8 mouse cellular contexts compared by ENCODE assay signal in genomic region chr11:63131001-63131692, GRCm38 (mm10). TPM values are rescaled to one million over a fixed set of nuclear protein-coding genes. Genes with fewer than 3 reads are reported as not detected.
DNase-seq lines count a peak whose midpoint lies in the region; ATAC-seq and TF ChIP-seq lines count a peak whose summit lies in the region.

No protein-coding gene starts in this region.

- H3K4me2 ChIP-seq in kidney, embryonic 15.5 days: peak overlapping the region; percentile 89
- H3K4me2 ChIP-seq in stomach, embryonic 14.5 days (replicated peaks; ENCODE audit: low read depth, low read length): peak overlapping the region; percentile 62

- peaks cover 2% of the 10 kb centered on the region; the same call in 1 of the 2 replicates for H3K4me1 ChIP-seq in cortical plate, adult 2 months (ENCODE audit: control insufficient read depth, insufficient read depth, low read length)
- H3K4me1 ChIP-seq in kidney, embryonic 15.5 days: peaks cover 61% of the 10 kb centered on the region
- H3K4me1 ChIP-seq in stomach, embryonic 14.5 days (ENCODE audit: control insufficient read depth, insufficient read depth, low read length): peaks cover 40% of the 10 kb centered on the region; the same call in 1 of the 2 replicates

- DNase-seq in Muller cell, postnatal 12 days (ENCODE audit: inconsistent ontology term): peak; percentile 89
- DNase-seq in heart, adult 9 months (ENCODE audit: low spot score in 2 of 2): peak; percentile 81 to 86
- peak; percentile 91 for DNase-seq in lung, postnatal 10 days
- no peak for DNase-seq in spleen, postnatal 4 days (ENCODE audit: low spot score in 2 of 2)
- DNase-seq in thymus, postnatal 0 days (ENCODE audit: low spot score): no peak

- H3K9ac ChIP-seq in kidney, embryonic 15.5 days: peak overlapping the region; percentile 60
- H3K9ac ChIP-seq in stomach, embryonic 14.5 days (replicated peaks; ENCODE audit: low read depth, low read length): peak overlapping the region; percentile 45

- H3K4me3 ChIP-seq in cortical plate, adult 2 months (ENCODE audit: insufficient read depth, low read length): peak overlapping the region; percentile 45
- H3K4me3 ChIP-seq in kidney, embryonic 15.5 days (replicated peaks): peak overlapping the region; percentile 59
- H3K4me3 ChIP-seq in stomach, embryonic 14.5 days (ENCODE audit: low read depth, low read length): peak overlapping the region; percentile 60

- no peak for TF ChIP-seq CTCF in cortical plate, adult 2 months (IDR thresholded peaks at IDR 0.05; ENCODE audit: extremely low read depth, insufficient read depth, low read length)

- no peaks in the 10 kb centered on the region for H3K9me3 ChIP-seq in kidney, embryonic 15.5 days (replicated peaks)
- H3K9me3 ChIP-seq in stomach, embryonic 14.5 days (ENCODE audit: control insufficient read depth, low read depth, low read length): no peaks in the 10 kb centered on the region

- no peak overlapping the region for H3K27ac ChIP-seq in cortical plate, adult 2 months (ENCODE audit: insufficient read depth, low read length)
- peak overlapping the region; percentile 88 for H3K27ac ChIP-seq in kidney, embryonic 15.5 days
- H3K27ac ChIP-seq in stomach, embryonic 14.5 days (ENCODE audit: low read length): peak overlapping the region; percentile 96

- 4% methylated on average over 32 of the region's 33 CpGs for WGBS in kidney, embryonic 15.5 days
- 3% methylated on average over 33 of the region's 33 CpGs for WGBS in stomach, embryonic 14.5 days

- H3K27me3 ChIP-seq in kidney, embryonic 15.5 days: peaks cover 59% of the 10 kb centered on the region
- no peaks in the 10 kb centered on the region for H3K27me3 ChIP-seq in stomach, embryonic 14.5 days (ENCODE audit: control insufficient read depth, insufficient read depth, low read length)

- ATAC-seq in kidney, embryonic 15.5 days (replicated peaks; ENCODE audit: low FRiP score): peak; percentile 52; the same call in 1 of the 2 replicates
- ATAC-seq in stomach, embryonic 14.5 days (ENCODE audit: insufficient number of reproducible peaks, insufficient read depth, low FRiP score, low read depth): peak; percentile 44; the same call in 1 of the 2 replicates

- no peak for TF ChIP-seq POLR2A in cortical plate, adult 2 months (IDR thresholded peaks at IDR 0.05; ENCODE audit: extremely low read depth, insufficient read depth, low read length)

- peaks cover 8% of the 10 kb centered on the region; the same call in 1 of the 2 replicates for H3K36me3 ChIP-seq in kidney, embryonic 15.5 days
- peaks cover 5% of the 10 kb centered on the region; the same call in 1 of the 2 replicates for H3K36me3 ChIP-seq in stomach, embryonic 14.5 days (ENCODE audit: control insufficient read depth, insufficient read depth, low read length)

RNA-seq across cellular contexts. Expression of gene Pmp22, which starts 2.4 kb away (rescaled TPM):
- polyA plus RNA-seq in cortical plate, adult 2 months (2012; rRNA removed): 21.8 and 22.2 TPM in 2 replicates
- polyA plus RNA-seq in kidney, embryonic 15.5 days (2015; fragmentation: Nextera tagmentation; extraction: Ambion mirVana): 96.7 and 115 TPM in 2 replicates
- 185 and 194 TPM in 2 replicates for polyA plus RNA-seq in stomach, embryonic 14.5 days (2014; fragmentation: Nextera tagmentation; extraction: Ambion mirVana)
- 14.5 and 16.8 TPM in 2 replicates for polyA plus RNA-seq in thymus, postnatal 0 days (2015; fragmentation: Nextera tagmentation; extraction: Ambion mirVana)

Comparison
In these comparisons a context has a peak if more than half of its experiments do, and no peak if none do; other contexts are left out.
1. DNase-seq: peak in Muller cell, postnatal 12 days (single experiment), heart, adult 9 months (2 of 2) and lung, postnatal 10 days (single experiment); none in spleen, postnatal 4 days (0 of 2) and thymus, postnatal 0 days (single experiment).
2. Peak in every context shown above with its lines, with median percentiles within 50 percentile points of each other: H3K4me3 ChIP-seq.